Mouse (Mus musculus): ENCODE data around the gene Ankrd34b. TPM values are rescaled to one million over a fixed set of nuclear protein-coding genes. Genes with fewer than 3 reads are reported as not detected.

The Ankrd34b gene
- polyA plus RNA-seq (2012; rRNA removed): not detected in 2 replicates

DNA sequence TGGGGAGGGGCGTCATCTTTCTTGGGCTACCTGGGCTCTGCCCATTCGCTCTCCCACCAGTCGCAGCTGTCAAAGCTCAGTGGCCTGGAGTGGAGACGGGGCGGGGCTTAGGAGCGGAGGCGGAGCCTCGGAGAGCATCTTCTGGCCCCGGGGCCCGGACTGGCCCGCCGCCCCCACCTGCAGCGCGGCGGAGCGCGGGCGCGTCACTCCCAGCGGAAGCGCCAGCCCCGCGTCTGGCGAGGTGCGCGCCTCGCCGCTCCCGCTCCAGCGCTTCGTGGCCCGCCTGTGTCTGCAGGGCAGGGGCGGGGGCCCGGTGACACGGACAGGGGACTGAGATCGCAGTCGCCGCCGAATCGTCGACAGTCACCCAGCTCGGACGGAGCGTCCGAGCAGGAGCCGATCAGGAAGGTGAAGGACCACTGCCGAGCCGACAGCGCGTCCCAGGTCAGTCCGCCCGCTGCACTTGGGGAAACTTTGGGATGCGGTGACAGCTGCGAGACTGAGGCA is at the start of gene Ankrd34b:
Gene Ankrd34b (plus strand): TSS at position 139 of the 507 bp plus-strand sequence.

DNA sequence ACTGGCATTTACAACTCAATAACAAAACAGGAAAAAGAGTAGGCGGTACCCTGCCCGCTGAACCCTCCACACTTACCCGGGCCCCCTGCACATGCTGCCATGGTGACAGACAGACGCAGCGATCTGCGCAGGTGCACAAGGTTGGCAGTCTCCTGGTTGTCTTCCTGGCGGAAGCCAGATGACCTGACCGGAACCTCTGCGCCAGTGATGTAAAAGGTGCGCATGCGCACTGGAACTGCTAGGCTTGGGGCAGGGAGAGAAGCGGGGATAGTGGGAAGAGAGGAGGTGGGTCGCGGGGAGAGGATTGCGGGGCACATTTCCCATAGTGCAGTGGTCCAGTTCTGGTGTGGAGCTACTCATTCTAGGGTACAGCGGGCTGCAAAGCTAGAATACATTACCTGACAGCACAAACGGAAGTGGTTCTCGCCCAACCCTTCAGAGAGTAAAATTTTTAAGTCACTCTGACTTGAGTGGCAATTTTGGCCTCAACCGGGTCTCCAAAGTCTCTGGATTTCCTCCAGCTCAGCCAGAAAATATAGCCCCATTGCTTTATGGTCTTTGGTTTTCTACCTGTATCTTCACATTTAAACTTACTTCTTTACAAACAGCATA is 58.3 kb downstream of the Ankrd34b start, which contains the start of gene Fam151b:
Gene Fam151b (minus strand): TSS at position 164 of the 612 bp plus-strand sequence.

Other genes with a start within 250 kb of the Ankrd34b start
- gene Gm20379, start 119.9 kb upstream of the Ankrd34b start, polyA plus RNA-seq (2012; rRNA removed): not detected in 2 replicates
- gene Dhfr, start 71.2 kb upstream of the Ankrd34b start, polyA plus RNA-seq (2012; rRNA removed): 12.6 and 14.4 TPM in 2 replicates
- gene Msh3, start 70.9 kb upstream of the Ankrd34b start, polyA plus RNA-seq (2012; rRNA removed): 11.2 and 12.0 TPM in 2 replicates
- gene Fam151b, start 58.1 kb downstream of the Ankrd34b start, polyA plus RNA-seq (2012; rRNA removed): 1.5 and 1.6 TPM in 2 replicates
- gene Zfyve16, start 105.0 kb downstream of the Ankrd34b start, polyA plus RNA-seq (2012; rRNA removed): 1.4 TPM in 2 replicates
- not detected in 2 replicates for gene Spz1, start 150.3 kb downstream of the Ankrd34b start, polyA plus RNA-seq (2012; rRNA removed)
- 17.3 and 20.3 TPM in 2 replicates for gene Serinc5, start 185.2 kb downstream of the Ankrd34b start, polyA plus RNA-seq (2012; rRNA removed)

Data from liver, embryonic 14 days (tissue).